In the genomic region with DNA sequence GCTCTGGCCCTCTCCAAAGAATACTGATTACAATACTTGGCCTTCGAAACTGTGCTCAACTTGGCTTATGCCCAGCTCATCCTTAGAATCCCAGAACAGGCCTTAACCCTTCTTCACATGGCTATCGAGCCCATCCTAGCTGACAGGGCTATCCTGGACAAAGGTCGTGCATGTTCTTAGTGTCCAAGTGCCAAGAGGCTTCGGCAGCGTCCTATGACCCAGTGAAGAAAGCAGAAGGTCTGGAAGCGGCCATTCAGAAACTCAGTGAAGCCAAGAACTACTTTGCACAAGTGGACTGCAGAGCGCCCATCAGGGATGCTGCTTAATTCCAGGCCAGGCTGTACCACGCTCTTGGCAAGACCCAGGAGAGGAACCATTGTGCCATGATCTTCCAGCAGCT, we compare ENCODE assay signal across 4 mouse cellular contexts. TPM values are rescaled to one million over a fixed set of nuclear protein-coding genes. Genes with fewer than 3 reads are reported as not detected.
"Had no signal": no experiment of that assay in that cellular context is flagged by ENCODE, and none has a peak within 500 bp of the region (broad histone marks: within the 10 kb centered on the region; RNA-seq: fewer than 3 reads in every experiment).

No protein-coding gene starts in this region.

RNA-seq across cellular contexts. Expression of a gene that starts 10.4 kb away (rescaled TPM):
- total RNA-seq: megakaryocyte progenitor cell, adult 5-6 weeks; midbrain, postnatal 0 days; monocyte, adult 5-6 weeks; neutrophil, adult 5-6 weeks had no signal

RNA-seq across cellular contexts. Expression of a gene that starts 10.5 kb away (rescaled TPM):
- total RNA-seq: midbrain, postnatal 0 days; monocyte, adult 5-6 weeks; neutrophil, adult 5-6 weeks had no signal
